9 mouse cellular contexts compared by ENCODE assay signal in the genomic region with DNA sequence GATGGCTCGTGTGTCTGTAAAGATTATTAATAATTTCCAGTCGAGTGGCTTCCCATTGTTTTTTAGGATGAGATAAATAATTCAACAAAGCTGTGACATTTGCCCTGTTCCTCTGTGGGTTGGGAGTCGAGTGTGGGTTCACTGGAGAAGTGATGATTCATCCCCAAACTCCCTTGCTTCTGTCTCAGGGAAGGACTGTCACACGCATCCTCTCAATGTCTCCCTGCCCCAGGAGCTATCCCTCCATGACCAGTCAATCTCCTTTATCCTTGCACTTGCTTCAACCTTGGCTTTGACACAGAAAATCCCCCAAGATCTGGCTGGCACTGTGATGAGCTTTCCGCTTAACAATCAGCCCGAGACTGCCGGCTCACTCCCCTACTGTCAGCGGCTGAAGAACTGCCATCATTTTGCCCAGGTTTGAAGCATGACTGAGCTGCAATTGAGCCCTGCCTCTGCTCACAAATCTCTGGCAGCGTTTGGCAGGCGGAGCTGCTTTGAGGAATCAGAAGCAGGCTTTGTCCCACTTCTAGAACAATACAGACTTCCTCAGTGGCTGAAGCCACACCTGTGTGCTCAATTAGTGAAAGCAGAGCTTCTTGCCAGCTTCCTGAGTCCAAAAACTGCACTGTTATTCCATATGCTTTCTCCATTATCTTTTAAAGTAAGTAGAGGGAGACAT.
DNase-seq lines count a peak whose midpoint lies in the region; TF ChIP-seq lines count a peak whose summit lies in the region.
"Had no signal": no experiment of that assay in that cellular context is flagged by ENCODE, and none has a peak within 500 bp of the region (broad histone marks: within the 10 kb centered on the region; RNA-seq: fewer than 3 reads in every experiment).

No protein-coding gene starts in this region.

- intact Hi-C loops in gastrocnemius, adult 2 months (cut with DNase I), result no loop called here
- intact Hi-C loops in heart, postnatal 36 days (cut with DNase I), result loop anchor here (5.0 kb wide), 1 partner anchor 56 kb away; no protein-coding TSS in a partner anchor

- no peak for TF ChIP-seq CTCF in gastrocnemius, adult 2 months (IDR thresholded peaks at IDR 0.05)

- peak overlapping the region; percentile 20; the same call in 1 of the 2 replicates for H3K27ac ChIP-seq in gastrocnemius, adult 2 months
- H3K27ac ChIP-seq: limb, embryonic 12.5 days had no signal

- H3K4me3 ChIP-seq in gastrocnemius, adult 2 months, result no peak overlapping the region; the same call in 1 of the 2 replicates
- H3K4me3 ChIP-seq: limb, embryonic 12.5 days had no signal

- peak; percentile 37 for DNase-seq in gastrocnemius, adult 2 months
- DNase-seq in gastrocnemius, adult 8-10 months (ENCODE audit: low spot score in 2 of 2), result no peak
- peak; percentile 4 for DNase-seq in right cerebral cortex, adult 18-20 months
- no peak for DNase-seq in right cerebral cortex, postnatal 25 days
- peak; percentile 23 to 27 for DNase-seq in heart, postnatal 36 days
- DNase-seq in retina, postnatal 1 day, result peak; percentile 52
- DNase-seq in B cell, adult 2 months, result no peak
- DNase-seq in yolk sac, embryonic 10.5 days (ENCODE audit: low spot score), result no peak

Comparison
In these comparisons a context has a peak if more than half of its experiments do, and no peak if none do; other contexts are left out.
1. DNase-seq: peak in gastrocnemius, adult 2 months (single experiment), right cerebral cortex, adult 18-20 months (single experiment), heart, postnatal 36 days (2 of 2) and retina, postnatal 1 day (single experiment); none in gastrocnemius, adult 8-10 months (0 of 2), right cerebral cortex, postnatal 25 days (single experiment), B cell, adult 2 months (0 of 2) and yolk sac, embryonic 10.5 days (single experiment).